Mouse (Mus musculus): ENCODE measurements around the gene St13.

Gene St13

DNA sequence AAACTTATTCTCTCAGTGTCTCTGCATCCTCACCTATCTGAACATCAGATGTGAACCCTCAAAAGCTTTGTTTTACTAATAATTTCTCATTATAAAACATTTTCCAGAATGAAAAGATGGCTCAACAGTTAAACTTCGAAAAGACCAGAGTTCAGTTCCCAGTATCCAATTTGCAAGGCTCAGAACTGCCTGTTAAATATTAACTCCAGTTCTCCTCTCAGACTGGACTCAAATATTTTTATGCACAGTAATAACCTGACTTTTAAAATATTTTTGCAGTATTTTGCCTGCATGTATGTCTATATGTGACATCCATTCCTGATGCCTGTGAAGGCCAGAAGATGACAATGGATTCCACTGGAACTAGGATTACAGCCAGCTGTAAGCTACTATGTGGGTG, 31.3 kb downstream of the St13 start:
- in situ Hi-C loops (cut with MboI; ENCODE audit: unreplicated experiment in 2 of 2), result loop anchor here in 1 of 2 experiments (5.0 to 25.0 kb wide), 2 partner anchors 249 to 1106 kb away; partner anchors contain the start of genes Atf4 and Rps19bp1

DNA sequence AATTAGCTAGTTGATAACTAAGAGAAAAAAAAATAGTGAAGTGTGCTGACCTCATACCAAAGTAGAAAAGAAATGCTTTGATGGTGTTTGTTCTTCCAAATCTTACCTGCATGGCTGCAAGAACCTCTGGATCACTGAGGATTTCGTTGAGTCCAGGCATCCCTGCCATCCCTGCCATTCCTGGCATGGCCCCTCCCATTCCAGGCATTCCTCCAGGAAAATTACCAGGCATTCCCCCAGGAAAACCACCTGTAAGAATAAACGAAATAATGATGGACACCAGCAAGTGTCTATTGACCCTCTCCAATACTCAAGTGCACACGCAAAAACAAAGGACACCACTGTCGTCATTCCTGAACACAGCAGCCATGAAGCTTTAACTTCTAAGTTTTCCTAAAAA, 33.6 kb downstream of the St13 start:
- in situ Hi-C loops (cut with MboI; ENCODE audit: unreplicated experiment in 2 of 2), result loop anchor here in 1 of 2 experiments (5.0 to 25.0 kb wide), 2 partner anchors 251 to 1104 kb away; partner anchors contain the start of genes Atf4 and Rps19bp1

DNA sequence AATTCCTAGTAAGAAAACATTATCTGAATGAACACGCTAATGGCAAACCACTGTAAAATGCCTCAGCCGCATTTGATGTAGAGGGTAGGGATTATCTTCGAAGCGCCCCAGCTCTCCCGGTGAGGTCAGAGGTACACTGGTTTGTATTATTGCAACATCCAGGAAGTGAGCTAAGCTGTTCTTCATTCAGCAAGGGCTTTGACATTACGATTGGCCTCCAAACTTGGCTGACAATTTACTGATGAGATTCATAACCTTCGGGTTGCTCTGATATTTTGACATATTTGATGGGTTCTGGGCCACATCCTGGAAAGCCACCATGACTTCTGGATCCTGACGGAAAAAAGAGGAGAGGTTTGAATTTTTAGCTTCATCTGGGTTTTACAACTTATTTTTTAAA, 34.6 kb downstream of the St13 start:
- in situ Hi-C loops (cut with MboI; ENCODE audit: unreplicated experiment in 2 of 2), result loop anchor here in 1 of 2 experiments (5.0 to 25.0 kb wide), 2 partner anchors 252 to 1103 kb away; partner anchors contain the start of genes Atf4 and Rps19bp1

DNA sequence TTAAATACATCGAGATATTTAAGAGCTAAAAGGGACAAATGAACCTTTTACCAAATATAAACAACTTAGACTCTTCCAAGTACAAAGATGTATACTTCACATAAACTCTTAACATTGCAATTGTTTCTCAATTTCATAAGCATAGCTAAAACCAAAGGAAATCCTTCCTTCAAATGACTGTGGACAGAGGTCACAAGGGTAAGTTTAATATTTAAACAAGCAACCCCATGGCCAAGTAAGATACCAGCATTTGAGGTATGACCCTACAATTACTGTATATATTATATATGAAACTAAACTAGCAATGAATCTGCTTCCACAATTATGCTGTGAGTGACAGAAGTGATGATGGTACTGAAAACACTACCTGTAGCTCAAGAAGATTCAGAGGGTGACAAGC, 35.6 kb downstream of the St13 start:
- in situ Hi-C loops (cut with MboI; ENCODE audit: unreplicated experiment in 2 of 2), result loop anchor here (5.0 to 25.0 kb wide), 2 partner anchors 33 to 1102 kb away; partner anchors contain the start of genes Atf4 (in 1 of the 2) and Rps19bp1 (in 1 of the 2)

DNA sequence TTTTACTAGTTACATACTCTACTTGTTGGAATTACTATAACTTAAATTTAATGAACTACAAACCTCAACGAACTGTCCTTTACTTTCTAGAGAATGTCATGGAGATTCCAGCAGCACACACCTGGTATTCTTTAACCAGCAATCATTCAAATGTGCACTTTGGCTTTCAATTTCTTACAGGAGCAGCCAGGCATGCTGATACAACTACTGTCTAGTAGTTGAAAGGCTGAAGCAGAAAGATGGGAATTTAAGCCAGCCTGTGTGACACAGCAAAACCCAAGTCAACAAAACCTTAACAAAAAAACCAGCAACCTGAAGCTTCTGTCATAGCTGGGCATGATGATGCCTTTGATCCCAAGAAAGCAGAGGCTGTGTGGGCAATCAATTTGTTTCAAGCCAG, 37.4 kb downstream of the St13 start:
- in situ Hi-C loops (cut with MboI; ENCODE audit: unreplicated experiment in 2 of 2), result loop anchor here (5.0 to 25.0 kb wide), 2 partner anchors 35 to 1100 kb away; partner anchors contain the start of genes Atf4 (in 1 of the 2) and Rps19bp1 (in 1 of the 2)

DNA sequence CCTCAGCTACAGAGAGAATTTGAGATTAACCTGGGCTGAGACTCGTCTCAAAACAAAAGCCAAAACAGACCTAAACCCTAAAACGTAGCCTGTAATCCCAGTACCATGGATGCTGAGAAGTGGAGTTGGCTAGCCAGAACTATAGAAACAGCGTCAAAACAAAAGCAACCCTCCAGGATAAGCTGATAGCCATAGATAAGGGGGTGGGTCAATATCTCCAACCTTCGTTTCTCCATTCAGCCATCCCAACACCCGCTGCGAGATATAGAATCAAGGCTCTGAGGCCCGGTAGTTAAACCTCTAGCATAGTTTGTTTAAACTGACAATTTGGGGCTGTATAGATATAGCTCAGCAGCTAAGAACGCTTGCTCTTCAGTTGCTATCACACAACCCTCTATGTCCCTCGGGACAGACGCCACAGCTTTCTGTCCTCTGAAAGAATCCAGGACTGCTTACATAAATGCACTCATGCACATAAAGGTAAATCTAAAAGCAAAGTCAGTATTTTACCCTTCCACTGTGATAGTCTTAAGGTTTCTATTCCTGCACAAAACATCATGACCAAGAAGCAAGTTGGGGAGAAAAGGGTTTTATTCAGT, 38.4 kb downstream of the St13 start:
- in situ Hi-C loops (cut with MboI; ENCODE audit: unreplicated experiment in 2 of 2), result loop anchor here (5.0 to 25.0 kb wide), 2 partner anchors 36 to 1099 kb away; partner anchors contain the start of genes Atf4 (in 1 of the 2) and Rps19bp1 (in 1 of the 2)

DNA sequence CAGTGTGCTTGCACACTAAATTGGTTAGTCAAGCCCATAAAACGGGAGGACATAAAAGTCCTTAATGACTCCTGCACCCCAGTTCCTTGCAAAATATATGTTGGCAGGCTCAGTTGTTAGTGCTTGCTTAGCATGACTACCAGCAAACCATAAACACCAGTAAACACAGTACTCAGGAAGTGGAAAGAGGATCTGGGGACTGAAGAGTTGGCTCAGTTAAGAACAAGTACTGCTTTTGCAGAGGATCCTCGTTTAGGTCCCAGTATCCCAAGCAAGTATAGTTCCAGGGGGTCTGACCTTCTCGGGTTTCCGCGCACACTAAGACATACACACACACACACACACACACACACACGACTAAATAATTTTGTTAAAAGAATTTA, 38.9 kb downstream of the St13 start:
- in situ Hi-C loops (cut with MboI; ENCODE audit: unreplicated experiment in 2 of 2), result loop anchor here (5.0 to 25.0 kb wide), 2 partner anchors 36 to 1099 kb away; partner anchors contain the start of genes Atf4 (in 1 of the 2) and Rps19bp1 (in 1 of the 2)

DNA sequence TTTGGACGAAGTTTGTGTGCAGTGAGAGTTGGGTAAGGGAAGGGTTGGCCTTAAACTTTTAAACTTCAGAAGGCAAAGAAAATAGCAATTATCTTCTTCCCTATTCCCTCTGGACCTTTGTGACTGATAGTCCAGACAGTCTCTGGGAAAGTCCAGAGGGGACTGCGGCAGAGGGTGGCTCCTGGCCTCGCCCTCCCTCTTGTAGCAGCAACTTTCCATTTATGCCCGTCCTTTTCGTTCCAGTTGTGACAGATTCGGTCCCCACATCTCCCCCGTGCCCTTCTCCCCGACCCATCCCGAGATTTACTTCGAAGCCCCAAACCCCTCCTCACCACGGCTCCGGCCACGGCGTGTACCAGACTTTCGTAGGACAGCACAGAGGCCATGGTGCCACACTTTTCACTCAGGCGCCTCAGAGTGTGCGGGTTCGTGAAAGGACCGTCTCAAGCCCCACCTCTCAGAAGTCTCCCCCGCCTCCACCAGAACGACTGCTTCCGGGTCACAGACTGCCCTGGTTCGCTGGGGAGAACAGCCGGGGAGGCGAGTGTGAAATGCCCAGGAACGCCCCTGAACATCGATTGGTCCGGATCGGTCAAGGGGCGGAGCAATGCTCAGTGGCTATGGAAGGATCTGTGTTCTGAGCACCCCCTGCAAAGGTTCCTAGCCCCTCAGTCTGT, 39.4 kb downstream of the St13 start, which contains the start of gene Slc25a17:
Gene Slc25a17 (minus strand): TSS at position 468 of the 677 bp plus-strand sequence.
- in situ Hi-C loops (cut with MboI; ENCODE audit: unreplicated experiment in 2 of 2), result loop anchor here (5.0 to 25.0 kb wide), 2 partner anchors 37 to 1098 kb away; partner anchors contain the start of genes Atf4 (in 1 of the 2) and Rps19bp1 (in 1 of the 2)

DNA sequence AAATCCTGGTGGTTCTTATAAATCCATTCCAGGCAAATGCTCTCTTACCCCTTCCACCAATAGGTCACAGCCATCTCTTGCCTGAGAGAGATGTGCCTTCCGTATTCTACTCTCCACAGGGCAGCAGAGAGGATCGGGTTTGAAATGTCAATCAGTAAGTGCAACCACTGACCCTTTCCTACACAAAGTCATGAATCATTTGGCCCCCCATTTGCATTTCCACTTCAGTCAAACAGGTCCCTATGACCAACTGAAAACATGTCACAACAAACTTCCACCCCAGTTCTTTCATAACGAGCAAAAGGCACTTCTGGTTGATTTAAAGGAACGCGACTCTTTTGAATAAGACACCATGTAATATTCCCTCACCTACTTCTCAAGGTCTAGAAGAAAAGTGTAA, 40.5 kb downstream of the St13 start:
- in situ Hi-C loops (cut with MboI; ENCODE audit: unreplicated experiment in 2 of 2), result loop anchor here in 1 of 2 experiments (25.0 kb wide), 1 partner anchor 1097 kb away; the partner anchor contains the start of genes Atf4 and Rps19bp1

DNA sequence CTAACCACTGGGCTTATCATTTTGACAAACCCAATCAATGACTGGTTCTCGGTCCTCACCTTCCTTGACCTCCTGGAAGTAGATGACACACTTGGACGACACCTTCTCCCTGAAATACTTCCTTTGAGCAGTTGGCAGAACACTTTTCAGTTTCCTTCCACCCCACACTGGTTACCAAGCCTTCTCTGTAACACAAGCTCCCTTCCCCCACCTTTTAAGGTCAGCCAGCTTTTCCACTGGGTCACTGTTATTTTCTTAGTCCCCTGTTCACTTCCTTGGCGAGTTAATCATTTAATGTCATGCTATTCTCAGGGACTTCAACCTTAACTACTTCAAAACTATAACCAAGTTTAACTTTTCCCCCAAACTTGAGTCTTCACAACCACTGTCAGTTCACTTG, 40.9 kb downstream of the St13 start:
- in situ Hi-C loops (cut with MboI; ENCODE audit: unreplicated experiment in 2 of 2), result loop anchor here in 1 of 2 experiments (25.0 kb wide), 1 partner anchor 1097 kb away; the partner anchor contains the start of genes Atf4 and Rps19bp1

DNA sequence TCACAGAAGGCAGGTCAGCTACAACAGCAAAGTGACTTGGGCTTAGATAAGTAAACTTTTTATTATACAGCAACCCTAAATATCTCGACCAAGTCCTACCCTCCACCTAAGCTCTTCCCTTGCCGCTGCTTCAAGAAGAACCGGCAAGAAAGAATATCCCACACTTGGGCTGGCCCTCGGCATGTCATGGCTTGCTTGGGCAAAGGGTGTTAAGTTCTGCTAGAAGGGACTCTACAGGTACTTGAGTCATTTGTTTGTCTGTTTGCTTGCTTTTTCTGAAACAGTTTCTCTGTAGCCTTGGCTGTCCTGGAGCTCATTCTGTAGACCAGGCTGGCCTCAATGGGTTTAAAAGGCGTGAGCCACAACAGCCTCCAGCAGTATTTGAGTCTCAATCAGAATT, 42.9 kb downstream of the St13 start:
- in situ Hi-C loops (cut with MboI; ENCODE audit: unreplicated experiment in 2 of 2), result loop anchor here in 1 of 2 experiments (25.0 kb wide), 1 partner anchor 1095 kb away; the partner anchor contains the start of genes Atf4 and Rps19bp1

DNA sequence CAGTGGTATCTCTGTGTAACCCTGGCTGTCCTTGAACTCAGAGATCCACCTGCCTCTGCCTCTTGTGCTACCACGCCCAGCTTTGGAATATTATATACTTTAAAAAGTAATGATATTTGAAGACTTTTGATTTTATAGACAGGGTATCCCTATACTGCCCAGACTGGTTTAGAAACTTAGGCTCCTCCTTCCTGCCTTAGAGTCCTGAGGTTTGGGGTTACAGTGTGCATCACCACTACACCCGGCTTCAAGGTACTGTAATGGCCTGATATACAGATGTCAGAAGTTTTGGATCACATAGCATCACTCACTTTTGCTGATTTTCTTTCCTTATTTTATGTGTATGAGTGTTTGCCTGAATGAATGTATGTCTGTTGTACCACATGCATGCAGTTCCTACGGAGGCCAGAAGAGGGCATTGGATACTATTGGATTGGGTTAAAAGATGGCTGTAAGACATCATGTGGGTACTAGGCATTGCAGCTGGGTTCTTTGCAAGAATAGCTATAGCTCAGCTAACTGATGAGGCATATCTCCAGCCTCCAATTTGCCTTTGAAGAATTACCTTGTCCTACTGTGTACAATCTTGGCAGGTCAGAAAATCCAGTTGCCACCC, 44.6 kb downstream of the St13 start:
- in situ Hi-C loops (cut with MboI; ENCODE audit: unreplicated experiment in 2 of 2), result loop anchor here in 1 of 2 experiments (25.0 kb wide), 1 partner anchor 1093 kb away; the partner anchor contains the start of genes Atf4 and Rps19bp1

DNA sequence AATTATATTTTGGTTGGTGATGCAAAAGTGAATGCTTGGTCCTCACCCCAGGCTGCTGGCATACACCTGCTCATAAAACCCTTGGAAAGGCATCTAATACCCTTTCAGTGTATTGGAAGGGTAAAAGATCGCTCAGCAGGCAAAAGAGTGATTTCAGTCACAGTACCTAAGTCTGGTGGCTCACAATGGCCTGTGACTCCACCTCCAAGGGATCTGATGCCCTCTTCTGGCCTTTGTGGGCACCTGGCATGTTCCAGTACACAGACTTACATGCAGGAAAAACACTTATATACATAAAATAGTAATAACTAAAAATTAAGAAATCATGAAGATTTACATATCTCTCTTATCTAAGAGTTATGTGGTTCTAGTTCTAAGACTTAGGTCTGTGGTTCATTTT, 47.2 kb downstream of the St13 start:
- in situ Hi-C loops (cut with MboI; ENCODE audit: unreplicated experiment in 2 of 2), result loop anchor here (5.0 to 25.0 kb wide), 3 partner anchors 155 to 1090 kb away; partner anchors contain the start of genes Atf4 (in 1 of the 2) and Rps19bp1 (in 1 of the 2)

DNA sequence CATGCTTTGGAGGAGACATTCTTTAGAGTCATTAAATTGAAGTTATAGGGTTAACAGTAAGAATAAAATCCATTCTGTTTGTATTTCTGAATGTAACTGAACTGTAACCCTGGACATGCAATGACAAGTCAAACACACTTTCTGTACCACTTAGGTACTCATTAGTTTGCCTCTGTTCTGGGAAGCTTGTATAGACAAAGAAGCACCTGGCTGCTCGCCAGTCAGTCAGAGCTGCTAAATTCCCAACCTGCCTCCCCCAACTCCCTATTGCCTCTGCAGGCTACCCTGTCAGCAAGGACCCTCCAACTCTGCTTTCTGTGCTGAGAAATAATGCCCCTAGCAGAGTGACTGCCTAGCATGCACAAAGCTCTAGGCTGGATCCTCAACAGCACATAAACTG, 49.5 kb downstream of the St13 start:
- in situ Hi-C loops (cut with MboI; ENCODE audit: unreplicated experiment in 2 of 2), result loop anchor here (5.0 to 25.0 kb wide), 3 partner anchors 153 to 1088 kb away; partner anchors contain the start of genes Atf4 (in 1 of the 2) and Rps19bp1 (in 1 of the 2)

DNA sequence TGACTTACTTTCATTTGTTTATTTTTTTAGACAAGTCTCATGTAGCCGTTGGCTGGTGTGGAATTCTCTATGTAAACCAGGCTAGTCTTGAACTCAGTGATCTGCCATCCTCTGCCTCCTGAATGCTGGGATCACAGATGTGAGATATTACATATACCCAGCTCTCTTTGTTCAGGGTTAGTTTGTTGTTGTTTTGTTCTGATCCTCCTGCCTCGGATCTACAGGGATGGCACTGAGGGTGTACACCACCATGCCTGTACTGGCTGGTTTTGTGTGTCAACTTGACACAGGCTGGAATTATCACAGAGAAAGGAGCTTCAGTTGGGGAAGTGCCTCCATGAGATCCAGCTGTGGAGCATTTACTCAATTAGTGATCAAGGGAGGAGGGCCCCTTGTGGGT, 51.5 kb downstream of the St13 start:
- in situ Hi-C loops (cut with MboI; ENCODE audit: unreplicated experiment in 2 of 2), result no loop called here

DNA sequence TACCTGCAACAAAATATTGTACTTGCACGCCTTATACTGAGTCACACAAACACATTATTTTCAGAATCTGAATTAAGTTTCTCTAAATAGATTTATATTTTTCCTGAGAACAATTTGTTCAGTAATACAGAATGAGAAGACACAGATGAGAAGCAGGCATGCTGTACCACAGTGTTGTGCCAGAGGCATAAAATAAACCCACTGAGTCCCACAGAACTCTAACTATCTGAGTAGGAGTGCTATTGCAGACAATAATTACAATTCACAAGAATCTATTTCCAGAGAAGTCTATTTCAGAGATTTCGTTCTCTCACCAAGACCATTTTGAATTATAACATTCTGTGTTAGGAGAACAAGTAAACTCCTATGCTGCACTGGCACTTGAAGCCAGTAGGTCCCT, 52.4 kb downstream of the St13 start:
- in situ Hi-C loops (cut with MboI; ENCODE audit: unreplicated experiment in 2 of 2), result no loop called here

DNA sequence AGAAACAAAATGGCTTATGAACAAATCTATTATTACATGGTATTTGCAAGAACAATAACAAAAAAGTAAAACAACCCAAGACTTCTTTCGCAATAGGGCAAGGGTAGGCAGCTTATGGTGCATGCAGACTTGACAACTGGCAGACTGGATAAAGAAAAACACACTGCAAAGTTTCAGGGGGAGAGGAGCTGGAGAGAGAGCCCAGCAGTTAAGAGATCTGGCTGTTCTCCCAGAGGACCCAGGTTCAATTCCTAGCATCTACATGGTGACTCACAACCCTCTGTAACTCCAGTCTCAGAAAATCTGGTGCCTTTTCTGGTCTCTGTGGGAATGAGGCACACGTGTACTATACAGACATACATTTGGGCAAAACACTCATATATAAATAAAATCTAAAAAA, 58.5 kb downstream of the St13 start:
- in situ Hi-C loops (cut with MboI; ENCODE audit: unreplicated experiment in 2 of 2), result no loop called here

DNA sequence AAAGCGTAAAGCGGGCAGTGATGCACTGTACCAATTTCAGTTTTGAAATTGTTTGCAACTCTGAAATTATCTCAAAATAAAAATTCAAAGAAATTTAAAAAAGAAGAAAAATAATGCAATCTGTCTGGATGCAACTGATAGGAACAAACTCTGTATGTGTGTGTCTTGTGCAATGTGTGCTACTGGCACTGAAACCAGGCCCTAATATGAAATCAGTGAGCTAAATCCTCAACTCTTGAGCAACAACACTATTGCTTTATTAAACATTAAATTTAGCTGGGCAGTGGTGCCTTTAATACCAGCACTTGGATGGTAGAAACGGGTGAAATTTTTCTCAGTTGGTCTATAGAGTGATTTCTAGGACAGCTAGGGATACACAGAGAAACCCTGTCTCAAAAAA, 60.7 kb downstream of the St13 start:
- in situ Hi-C loops (cut with MboI; ENCODE audit: unreplicated experiment in 2 of 2), result no loop called here

DNA sequence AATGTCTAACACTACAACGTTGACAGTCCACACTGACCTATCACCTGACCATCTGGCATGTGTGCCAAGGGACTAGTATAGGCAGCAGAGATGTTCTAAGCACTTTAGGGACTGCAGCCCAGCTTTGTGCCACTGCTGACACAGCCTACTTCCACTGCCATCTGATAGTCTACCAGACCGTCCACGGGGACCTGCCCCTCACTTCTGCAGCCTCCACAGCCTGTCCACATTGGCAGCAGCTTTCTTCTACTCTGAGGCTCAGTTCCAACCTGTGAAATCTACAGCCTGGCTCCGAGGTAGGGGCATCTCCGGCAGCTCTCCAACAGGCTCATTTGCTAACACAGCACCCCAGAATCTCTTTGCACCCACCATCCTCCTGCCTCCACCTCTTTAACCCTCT, 63.4 kb downstream of the St13 start:
- in situ Hi-C loops (cut with MboI; ENCODE audit: unreplicated experiment in 2 of 2), result no loop called here

DNA sequence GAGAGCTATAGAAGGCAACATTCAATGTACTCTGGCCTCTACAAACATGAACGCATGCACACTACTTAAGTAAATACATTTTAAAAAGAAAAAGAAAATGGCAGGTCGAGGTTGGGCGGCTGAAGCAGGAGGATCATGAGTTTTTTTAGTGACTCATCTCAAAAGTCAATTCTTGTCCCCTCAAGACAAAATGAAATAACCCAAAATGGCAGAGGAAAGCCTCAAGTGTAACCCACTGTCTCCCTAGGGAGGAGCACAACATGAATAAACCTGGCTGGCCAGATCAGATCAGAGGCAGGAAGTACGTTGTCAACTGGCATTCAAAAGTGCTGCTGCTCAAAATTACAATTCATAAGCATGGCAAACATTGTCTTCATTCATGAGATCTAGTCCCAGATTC, 67.4 kb downstream of the St13 start:
- in situ Hi-C loops (cut with MboI; ENCODE audit: unreplicated experiment in 2 of 2), result no loop called here

All from v-Abl transformed pro-B cells (cell line).